Mouse (Mus musculus) kidney, adult 2 months (tissue): ENCODE data around the gene Drp2.

Source experiments
- CTCF ChIP-seq: fragments of 200-500 bp; conservative IDR thresholded peaks from 2 replicates; pipeline ENCODE4 v1.5.1; 2011; ENCODE audit warnings: low read depth, mild to moderate bottlenecking, control low read depth, low read length, moderate library complexity, mixed read lengths; ENCODE audit not compliant: insufficient read depth, insufficient read length
- POLR2A ChIP-seq: fragments of 200-500 bp; IDR thresholded peaks from one replicate; pipeline ENCODE4 v1.6.1; 2011; ENCODE audit warnings: low read depth, low read length, control low read depth

- TF ChIP-seq CTCF: no peak
- no peak for TF ChIP-seq POLR2A
Observed at GRCm38 (mm10) chrX:134474988-134475710, 70.8 kb downstream of the Drp2 start.
